Mouse (Mus musculus): ENCODE data around the gene Arl14. TPM values are rescaled to one million over a fixed set of nuclear protein-coding genes. Genes with fewer than 3 reads are reported as not detected.

Arl14 gene
- polyA plus RNA-seq, 1 experiment from 2014 or later: not detected

Other genes starting within 250 kb of the Arl14 start
- 21.9 and 23.2 TPM in 2 replicates for gene Ift80, start 217.8 kb upstream of the Arl14 start, polyA plus RNA-seq (2016; fragmentation: Nextera tagmentation; extraction: Ambion mirVana)
- gene Smc4, start 217.7 kb upstream of the Arl14 start, polyA plus RNA-seq (2016; fragmentation: Nextera tagmentation; extraction: Ambion mirVana): 187 and 188 TPM in 2 replicates
- 175 and 194 TPM in 2 replicates for gene Trim59, start 177.7 kb upstream of the Arl14 start, polyA plus RNA-seq (2016; fragmentation: Nextera tagmentation; extraction: Ambion mirVana)
- gene Kpna4, start 95.3 kb upstream of the Arl14 start, polyA plus RNA-seq (2016; fragmentation: Nextera tagmentation; extraction: Ambion mirVana): 42.1 and 42.5 TPM in 2 replicates
- 16.1 and 16.6 TPM in 2 replicates for gene Ppm1l, start 94.4 kb downstream of the Arl14 start, polyA plus RNA-seq (2016; fragmentation: Nextera tagmentation; extraction: Ambion mirVana)